Mouse (Mus musculus): Measurements from ENCODE around the gene Ankrd45. TPM values are rescaled to one million over a fixed set of nuclear protein-coding genes. Genes with fewer than 3 reads are reported as not detected.
"Not testable (repeated sequence)": the region's sequence is repeated elsewhere in the genome, so short reads cannot be mapped to it uniquely, and the experiment has no call there.

Ankrd45 gene
- polyA plus RNA-seq, 1 experiment from 2014 or later: 0.81 TPM

DNA sequence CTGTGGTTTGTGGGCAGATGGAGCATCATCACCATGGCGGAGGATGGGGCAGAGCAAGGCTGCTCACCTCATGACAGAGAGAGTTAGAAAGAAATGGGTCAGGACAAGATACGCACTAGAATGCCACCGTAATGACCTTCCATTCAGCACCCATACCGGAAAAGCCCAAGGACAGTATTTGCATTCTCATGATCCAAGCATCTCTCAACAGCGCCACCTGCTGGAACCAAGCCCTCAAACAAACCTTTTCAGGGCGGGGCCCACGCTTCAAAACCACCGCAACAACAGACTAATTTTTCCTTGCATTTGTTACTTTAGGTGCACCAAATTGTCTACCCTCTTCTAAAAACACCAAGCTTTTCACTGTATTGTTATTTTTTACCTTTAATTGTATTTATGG, 38.2 kb downstream of the Ankrd45 start:
- WGBS: 57% methylated on average over 8 of the region's 8 CpGs
- Histone ChIP-seq H3K27ac (ENCODE audit: low read length) (no peak overlapping the region), H3K9ac (ENCODE audit: low read depth, low read length) (no peak overlapping the region), H3K9me3 (ENCODE audit: control insufficient read depth, low read length) (no peaks in the 10 kb centered on the region), H3K4me2 (ENCODE audit: low read depth, low read length) (no peak overlapping the region), H3K4me1 (ENCODE audit: control insufficient read depth, insufficient read depth, low read length) (no peaks in the 10 kb centered on the region), H3K4me3 (ENCODE audit: low read length) (no peak overlapping the region), H3K36me3 (ENCODE audit: control insufficient read depth, insufficient read depth, low read length) (no peaks in the 10 kb centered on the region), H3K27me3 (replicated peaks; ENCODE audit: control insufficient read depth, insufficient read depth, low read length) (no peaks in the 10 kb centered on the region)
- ATAC-seq: no peak

DNA sequence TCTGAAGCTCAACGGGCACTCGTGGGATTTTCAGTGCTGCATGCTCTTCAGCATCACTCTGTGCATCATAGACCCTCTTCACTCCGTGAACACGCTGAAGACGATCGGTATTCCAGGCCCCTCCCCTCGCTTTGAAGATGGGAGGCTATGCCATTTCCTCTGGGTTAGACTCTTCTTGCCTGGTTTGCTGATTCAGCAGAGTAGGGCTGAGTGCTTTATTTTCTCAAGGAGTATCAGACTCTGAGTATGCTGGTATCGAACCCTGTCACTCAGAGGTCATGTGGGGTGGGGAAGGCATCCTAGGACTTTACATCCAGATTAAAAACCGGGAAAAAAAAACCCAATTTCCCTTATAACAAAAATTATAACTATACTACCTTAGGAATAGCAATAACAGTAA, 39.9 kb downstream of the Ankrd45 start:
- Histone ChIP-seq H3K4me1 (ENCODE audit: control insufficient read depth, insufficient read depth, low read length) (no peaks in the 10 kb centered on the region), H3K27ac (ENCODE audit: low read length) (no peak overlapping the region), H3K9me3 (ENCODE audit: control insufficient read depth, low read length) (no peaks in the 10 kb centered on the region), H3K9ac (ENCODE audit: low read depth, low read length) (no peak overlapping the region), H3K27me3 (replicated peaks; ENCODE audit: control insufficient read depth, insufficient read depth, low read length) (no peaks in the 10 kb centered on the region), H3K36me3 (ENCODE audit: control insufficient read depth, insufficient read depth, low read length) (no peaks in the 10 kb centered on the region), H3K4me3 (ENCODE audit: low read length) (no peak overlapping the region), H3K4me2 (ENCODE audit: low read depth, low read length) (no peak overlapping the region)
- no peak for ATAC-seq
- WGBS: 82% methylated on average over 9 of the region's 9 CpGs

DNA sequence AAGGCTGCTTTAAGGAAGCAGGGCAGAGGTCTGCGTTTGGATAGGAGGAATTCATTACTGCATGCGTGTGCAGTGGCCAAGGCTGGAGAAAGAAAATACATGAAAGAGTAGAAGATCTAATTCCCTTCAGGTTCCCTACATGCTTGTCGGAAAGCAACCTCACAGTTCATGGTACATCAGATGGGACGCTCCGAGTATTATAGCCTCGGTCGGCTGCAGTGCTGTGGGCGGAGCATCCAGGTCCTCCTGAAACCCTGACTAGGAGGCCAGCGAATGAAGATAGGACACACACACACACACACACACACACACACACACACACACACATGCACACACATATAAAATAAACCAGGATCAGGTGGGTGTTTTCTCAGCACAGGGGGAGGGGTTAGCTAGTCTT, 41.2 kb downstream of the Ankrd45 start:
- ATAC-seq: 0 out of 2 replicates have a peak, but pooled peaks have one; percentile 36
- H3K4me2 ChIP-seq (ENCODE audit: low read depth, low read length): no peak overlapping the region
- no peaks in the 10 kb centered on the region for H3K36me3 ChIP-seq (ENCODE audit: control insufficient read depth, insufficient read depth, low read length)
- no peaks in the 10 kb centered on the region for H3K27me3 ChIP-seq (replicated peaks; ENCODE audit: control insufficient read depth, insufficient read depth, low read length)
- no peaks in the 10 kb centered on the region for H3K9me3 ChIP-seq (ENCODE audit: control insufficient read depth, low read length)
- no peaks in the 10 kb centered on the region for H3K4me1 ChIP-seq (ENCODE audit: control insufficient read depth, insufficient read depth, low read length)
- no peak overlapping the region for H3K27ac ChIP-seq (ENCODE audit: low read length)
- H3K9ac ChIP-seq (ENCODE audit: low read depth, low read length): no peak overlapping the region
- no peak overlapping the region for H3K4me3 ChIP-seq (ENCODE audit: low read length)
- WGBS: 61% methylated on average over 9 of the region's 9 CpGs

DNA sequence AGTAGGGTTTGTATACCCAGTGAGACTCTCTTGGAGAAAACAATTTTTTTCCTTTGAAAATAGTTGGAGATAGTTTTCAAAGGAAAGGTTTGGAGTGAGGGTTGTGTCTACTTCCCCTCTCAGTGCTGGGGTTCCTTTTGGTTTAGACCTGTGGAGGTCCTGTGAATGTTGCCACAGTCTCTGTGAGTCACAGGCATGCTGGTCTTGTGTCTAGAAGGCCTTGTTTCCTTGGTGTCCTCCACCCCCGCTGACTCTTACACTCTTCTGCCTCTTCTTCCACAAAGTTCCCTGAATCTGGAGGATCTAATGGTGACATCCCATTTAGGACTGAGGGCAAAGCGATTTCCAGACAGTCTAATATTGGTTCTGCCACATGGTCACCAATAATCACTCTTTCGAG, 42.9 kb downstream of the Ankrd45 start:
- H3K4me2 ChIP-seq (ENCODE audit: low read depth, low read length): no peak overlapping the region
- H3K27me3 ChIP-seq (replicated peaks; ENCODE audit: control insufficient read depth, insufficient read depth, low read length): no peaks in the 10 kb centered on the region
- no peak overlapping the region for H3K27ac ChIP-seq (ENCODE audit: low read length)
- no peaks in the 10 kb centered on the region for H3K4me1 ChIP-seq (ENCODE audit: control insufficient read depth, insufficient read depth, low read length)
- no peak overlapping the region for H3K4me3 ChIP-seq (ENCODE audit: low read length)
- H3K36me3 ChIP-seq (ENCODE audit: control insufficient read depth, insufficient read depth, low read length): no peaks in the 10 kb centered on the region
- no peak for ATAC-seq
- WGBS: 85% methylated on average over 3 of the region's 3 CpGs
- H3K9me3 ChIP-seq (ENCODE audit: control insufficient read depth, low read length): no peaks in the 10 kb centered on the region
- no peak overlapping the region for H3K9ac ChIP-seq (ENCODE audit: low read depth, low read length)

DNA sequence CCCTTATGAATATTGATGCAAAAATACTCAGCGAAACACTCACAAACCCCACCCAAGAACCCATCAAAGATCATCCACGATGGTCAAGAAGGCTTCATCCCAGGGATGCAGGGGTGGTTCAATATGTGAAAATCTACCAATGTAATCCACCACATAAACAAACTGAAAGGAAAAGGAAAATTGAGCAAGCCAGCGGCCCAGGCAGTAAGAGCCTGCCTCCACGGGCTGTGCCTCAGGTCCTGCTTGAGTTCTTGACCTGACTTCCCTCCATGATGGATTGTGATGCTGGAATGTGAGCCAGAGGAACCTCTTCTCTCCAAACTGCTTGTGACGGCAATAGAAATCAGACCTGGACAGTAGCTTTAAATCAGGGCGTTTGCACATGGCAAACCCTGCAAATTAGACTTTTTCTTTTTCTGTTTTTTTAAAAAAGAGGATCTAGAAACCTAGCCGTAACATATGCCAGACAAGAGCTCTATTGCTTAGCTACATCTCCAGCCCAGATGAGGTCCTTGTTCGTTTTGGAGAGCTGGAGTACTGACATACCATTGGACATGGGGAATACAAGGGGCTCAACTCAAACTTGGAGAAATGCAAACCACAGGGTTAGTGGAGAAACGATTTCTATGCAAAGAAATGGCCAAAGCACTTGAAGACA, 47.9 kb downstream of the Ankrd45 start:
- Histone ChIP-seq H3K4me3 (ENCODE audit: low read length) (no peak overlapping the region), H3K27ac (ENCODE audit: low read length) (no peak overlapping the region), H3K9ac (ENCODE audit: low read depth, low read length) (no peak overlapping the region), H3K9me3 (ENCODE audit: control insufficient read depth, low read length) (no peaks in the 10 kb centered on the region), H3K4me1 (ENCODE audit: control insufficient read depth, insufficient read depth, low read length) (no peaks in the 10 kb centered on the region), H3K4me2 (ENCODE audit: low read depth, low read length) (no peak overlapping the region), H3K36me3 (ENCODE audit: control insufficient read depth, insufficient read depth, low read length) (no peaks in the 10 kb centered on the region), H3K27me3 (replicated peaks; ENCODE audit: control insufficient read depth, insufficient read depth, low read length) (no peaks in the 10 kb centered on the region)
- 72% methylated on average over 9 of the region's 9 CpGs for WGBS
- ATAC-seq: no peak

DNA sequence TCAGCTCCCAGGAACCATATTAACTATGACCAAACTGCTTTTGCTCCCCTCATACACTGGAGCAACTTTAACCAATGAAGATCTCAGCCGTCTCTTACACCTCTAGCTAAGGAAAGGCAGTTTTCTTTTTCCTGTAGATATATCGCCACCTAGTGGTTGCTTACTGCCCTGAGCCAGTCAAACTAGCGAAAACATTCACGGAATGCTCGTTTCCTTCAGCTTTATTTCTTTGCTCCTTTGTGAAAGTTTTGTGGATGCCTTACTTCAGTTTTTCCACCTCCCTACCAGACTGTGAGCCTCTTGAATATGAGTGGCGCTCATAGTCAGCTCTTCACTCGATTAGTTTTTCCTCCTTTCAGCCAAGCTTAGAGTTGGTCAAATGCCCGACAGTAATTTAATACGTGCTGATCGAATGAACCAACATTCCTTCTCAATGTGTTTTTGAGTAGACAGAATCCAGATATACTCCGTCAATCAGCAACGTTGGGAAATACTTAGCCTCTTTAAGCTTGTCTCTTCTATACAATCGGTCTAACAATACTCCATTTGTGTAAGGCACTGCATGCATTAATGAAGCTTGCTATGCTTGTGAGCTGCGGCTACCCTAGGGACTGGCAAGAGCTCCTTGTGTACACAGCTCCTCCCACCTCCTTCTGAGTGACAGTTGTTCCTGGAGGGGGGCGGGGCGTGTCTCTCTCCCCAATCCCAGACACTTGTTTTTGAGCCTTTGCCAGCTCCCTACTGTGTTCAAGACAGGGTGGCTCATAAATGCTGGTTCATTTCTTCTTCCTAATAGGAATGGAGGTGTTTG, 53.3 kb downstream of the Ankrd45 start:
- peak overlapping the region; percentile 56 for H3K9ac ChIP-seq (ENCODE audit: low read depth, low read length)
- peak overlapping the region; percentile 48 for H3K4me3 ChIP-seq (ENCODE audit: low read length)
- H3K9me3 ChIP-seq (ENCODE audit: control insufficient read depth, low read length): no peaks in the 10 kb centered on the region
- H3K36me3 ChIP-seq (ENCODE audit: control insufficient read depth, insufficient read depth, low read length): no peaks in the 10 kb centered on the region
- H3K27ac ChIP-seq (ENCODE audit: low read length): peak overlapping the region; percentile 28; the same call in 1 of the 2 replicates
- no peaks in the 10 kb centered on the region for H3K4me1 ChIP-seq (ENCODE audit: control insufficient read depth, insufficient read depth, low read length)
- peak; percentile 99 for ATAC-seq
- H3K4me2 ChIP-seq (ENCODE audit: low read depth, low read length): peak overlapping the region; percentile 57
- H3K27me3 ChIP-seq (replicated peaks; ENCODE audit: control insufficient read depth, insufficient read depth, low read length): no peaks in the 10 kb centered on the region
- under 1% methylated on average over 16 of the region's 16 CpGs for WGBS

DNA sequence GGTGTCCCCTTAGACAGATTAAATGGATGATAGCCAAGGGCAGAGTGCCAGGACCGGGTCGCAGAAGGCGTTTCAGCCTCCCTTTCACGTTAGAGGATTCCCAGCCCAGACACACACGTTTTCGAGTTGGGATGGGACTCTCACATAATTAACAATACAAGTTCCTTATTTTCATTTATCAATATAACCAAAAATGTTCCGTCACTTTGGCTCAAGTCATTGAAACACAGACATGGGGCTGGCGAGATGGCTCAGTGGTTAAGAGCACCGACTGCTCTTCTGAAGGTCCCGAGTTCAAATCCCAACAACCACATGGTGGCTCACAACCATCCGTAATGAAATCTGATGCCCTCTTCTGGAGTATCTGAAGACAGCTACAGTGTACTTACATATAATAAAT, 53.9 kb downstream of the Ankrd45 start:
- Histone ChIP-seq H3K4me2 (ENCODE audit: low read depth, low read length) (peak overlapping the region; percentile 57), H3K4me3 (ENCODE audit: low read length) (peak overlapping the region; percentile 48; the same call in 1 of the 2 replicates)
- not testable (repeated sequence) for ATAC-seq; H3K27me3 ChIP-seq (replicated peaks; ENCODE audit: control insufficient read depth, insufficient read depth, low read length); H3K9me3 ChIP-seq (ENCODE audit: control insufficient read depth, low read length); H3K36me3 ChIP-seq (ENCODE audit: control insufficient read depth, insufficient read depth, low read length); H3K4me1 ChIP-seq (ENCODE audit: control insufficient read depth, insufficient read depth, low read length); H3K27ac ChIP-seq (ENCODE audit: low read length); H3K9ac ChIP-seq (ENCODE audit: low read depth, low read length)
- WGBS: 49% methylated on average over 11 of the region's 11 CpGs

DNA sequence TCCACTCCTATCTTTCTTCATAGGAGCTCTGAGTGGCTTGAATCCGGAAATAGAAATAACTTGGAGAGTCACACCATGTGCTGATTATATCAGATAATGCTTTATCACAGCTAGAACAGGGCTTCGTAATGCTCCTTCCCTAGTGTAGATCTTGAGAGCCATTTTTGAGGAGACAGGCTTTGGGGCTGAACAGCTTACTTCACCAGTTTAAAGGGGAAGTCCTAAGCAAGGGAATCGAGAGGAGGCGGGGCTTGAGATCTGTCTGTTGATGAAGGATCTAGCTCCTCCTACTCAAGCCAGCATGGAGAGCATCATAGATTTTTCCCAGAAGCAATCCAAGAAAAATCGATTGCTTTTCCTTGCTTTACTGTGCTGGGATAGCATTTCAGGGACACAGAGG, 57.4 kb downstream of the Ankrd45 start:
- H3K27ac ChIP-seq (ENCODE audit: low read length): no peak overlapping the region
- WGBS: 74% methylated on average over 5 of the region's 5 CpGs
- ATAC-seq: no peak
- H3K4me3 ChIP-seq (ENCODE audit: low read length): no peak overlapping the region
- H3K9me3 ChIP-seq (ENCODE audit: control insufficient read depth, low read length): no peaks in the 10 kb centered on the region
- no peaks in the 10 kb centered on the region for H3K36me3 ChIP-seq (ENCODE audit: control insufficient read depth, insufficient read depth, low read length)
- H3K9ac ChIP-seq (ENCODE audit: low read depth, low read length): no peak overlapping the region
- no peaks in the 10 kb centered on the region for H3K4me1 ChIP-seq (ENCODE audit: control insufficient read depth, insufficient read depth, low read length)
- no peaks in the 10 kb centered on the region for H3K27me3 ChIP-seq (replicated peaks; ENCODE audit: control insufficient read depth, insufficient read depth, low read length)
- no peak overlapping the region for H3K4me2 ChIP-seq (ENCODE audit: low read depth, low read length)

DNA sequence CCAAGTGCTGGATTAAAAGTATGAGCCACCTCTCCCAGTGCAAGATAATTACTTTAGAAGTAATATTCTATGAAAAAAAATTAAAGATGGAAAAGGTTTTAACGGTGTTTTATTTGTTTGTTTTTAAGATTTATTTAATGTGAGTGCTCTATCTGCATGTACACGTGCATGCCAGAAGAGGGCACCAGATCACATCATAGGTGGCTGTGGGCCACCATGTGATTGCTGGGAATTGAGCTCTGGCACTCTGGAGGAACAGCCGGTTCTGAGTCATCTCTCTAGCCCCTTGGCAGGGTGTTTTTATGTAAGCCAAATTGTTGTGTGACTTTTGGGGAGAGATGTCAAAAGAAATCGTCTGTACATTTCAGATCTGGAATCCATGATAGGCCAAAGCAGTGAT, 72.0 kb downstream of the Ankrd45 start:
- H3K4me2 ChIP-seq (ENCODE audit: low read depth, low read length): no peak overlapping the region
- no peak for ATAC-seq
- no peaks in the 10 kb centered on the region for H3K4me1 ChIP-seq (ENCODE audit: control insufficient read depth, insufficient read depth, low read length)
- H3K36me3 ChIP-seq (ENCODE audit: control insufficient read depth, insufficient read depth, low read length): no peaks in the 10 kb centered on the region
- WGBS: 27% methylated on average over 4 of the region's 4 CpGs
- no peak overlapping the region for H3K9ac ChIP-seq (ENCODE audit: low read depth, low read length)
- H3K9me3 ChIP-seq (ENCODE audit: control insufficient read depth, low read length): no peaks in the 10 kb centered on the region
- no peak overlapping the region for H3K27ac ChIP-seq (ENCODE audit: low read length)
- no peak overlapping the region for H3K4me3 ChIP-seq (ENCODE audit: low read length)
- H3K27me3 ChIP-seq (replicated peaks; ENCODE audit: control insufficient read depth, insufficient read depth, low read length): no peaks in the 10 kb centered on the region

Measured in intestine, embryonic 16.5 days (tissue).